Mouse (Mus musculus): ENCODE data around the gene Fam13a.

- TF ChIP-seq POLR2A (IDR thresholded peaks at IDR 0.05; ENCODE audit: borderline replicate concordance, insufficient read depth, low read length): peak; percentile 32; the same call in 1 of the 2 replicates
- no peak for TF ChIP-seq CTCF (IDR thresholded peaks at IDR 0.05; ENCODE audit: borderline replicate concordance, insufficient read depth, low read depth, low read length)
Measured at GRCm38 (mm10) chr6:58965071-58965831, 59.1 kb downstream of the Fam13a start.
